Mouse (Mus musculus) testis, adult 2 months (tissue): ENCODE measurements at regions not wholly inside any gene's neighbourhood (a gene's known extent, or its start where the extent isn't known, plus 50 kb on each side); places are given as distances from the start of the nearest gene placed in this dataset.

ENCODE experiments used
- CTCF ChIP-seq: fragments of 200-500 bp; IDR thresholded peaks from 2 replicates; pipeline ENCODE4 v1.5.1; 2012; ENCODE audit warnings: low read depth, mild to moderate bottlenecking, inconsistent platforms, low read length, moderate library complexity; ENCODE audit not compliant: control insufficient read depth, insufficient read depth, insufficient replicate concordance
- POLR2A ChIP-seq: fragments of 200-500 bp; IDR thresholded peaks from 2 replicates; pipeline ENCODE4 v1.6.1; 2012; ENCODE audit warnings: low read depth, mild to moderate bottlenecking, inconsistent platforms, low read length, moderate library complexity; ENCODE audit not compliant: control insufficient read depth

DNA sequence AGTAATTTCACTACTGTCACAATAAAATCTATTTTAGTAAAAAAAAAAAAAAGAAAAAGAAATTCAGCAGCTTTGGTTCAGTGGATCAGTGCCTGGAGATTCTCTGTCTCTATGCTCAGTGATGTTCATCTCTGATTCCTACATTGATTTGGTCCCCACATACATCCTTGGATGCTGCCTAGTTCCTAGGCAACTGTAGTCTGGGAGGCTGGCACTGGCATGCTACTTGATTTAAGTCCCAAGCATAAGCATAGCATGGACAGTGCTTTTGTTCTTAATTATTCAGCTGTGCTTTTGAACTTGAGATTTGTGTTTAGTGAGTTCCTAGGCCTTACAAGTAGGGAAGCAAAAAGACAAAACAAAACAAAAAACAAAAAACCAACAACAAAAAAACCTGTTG, 174.4 kb downstream of the Cd109 start:
- TF ChIP-seq POLR2A (no peak), CTCF (no peak)
